In the genomic region with DNA sequence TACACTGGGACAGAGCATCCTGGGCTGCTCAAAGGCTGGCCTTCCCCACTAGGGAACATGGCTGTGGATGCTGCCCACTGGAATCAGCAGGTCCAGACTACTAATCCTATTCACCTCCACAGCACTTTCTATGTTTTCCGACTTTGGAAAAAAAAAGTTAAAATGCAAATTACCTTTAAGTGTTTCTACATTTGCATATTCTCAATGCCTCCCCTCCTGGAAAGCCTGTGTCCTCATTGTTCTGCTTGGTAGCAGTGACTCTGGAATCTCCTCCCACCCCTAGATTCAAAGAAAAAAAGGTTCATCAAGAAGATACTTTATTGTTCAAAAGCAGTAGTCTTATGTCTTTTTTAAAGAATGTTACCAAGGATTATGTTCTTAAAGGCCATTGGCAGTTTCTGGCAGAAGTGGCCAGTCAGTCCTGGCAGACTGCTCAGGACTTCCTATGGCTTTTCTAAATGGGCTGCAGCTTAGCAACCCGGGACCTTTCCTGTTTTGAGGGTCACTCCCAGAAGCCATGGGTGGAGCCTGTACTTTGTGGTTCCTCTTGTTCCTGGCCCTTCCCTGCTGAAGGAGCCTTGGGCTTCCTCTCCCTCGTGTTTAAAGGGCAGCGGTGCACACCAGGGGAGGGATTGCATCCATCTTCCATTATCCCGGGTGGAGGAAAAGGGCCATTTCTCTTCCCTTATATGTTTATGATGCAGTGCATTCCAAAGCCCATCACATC, we compare ENCODE assay signal across 9 mouse cellular contexts. TPM values are rescaled to one million over a fixed set of nuclear protein-coding genes. Genes with fewer than 3 reads are reported as not detected.
DNase-seq lines count a peak whose midpoint lies in the region; ATAC-seq and TF ChIP-seq lines count a peak whose summit lies in the region.
"Had no signal": no experiment of that assay in that cellular context is flagged by ENCODE, and none has a peak within 500 bp of the region (broad histone marks: within the 10 kb centered on the region; RNA-seq: fewer than 3 reads in every experiment).

No protein-coding gene starts in this region.

- H3K27ac ChIP-seq in left cerebral cortex, adult 2 months = peak overlapping the region; percentile 24; the same call in 1 of the 2 replicates
- H3K27ac ChIP-seq in forebrain, postnatal 0 days (ENCODE audit: low read depth, low read length) = no peak overlapping the region
- no peak overlapping the region for H3K27ac ChIP-seq in neural tube, embryonic 14.5 days (ENCODE audit: low read depth, low read length)

- peaks cover 9% of the 10 kb centered on the region; the same call in 1 of the 2 replicates for H3K4me1 ChIP-seq in forebrain, postnatal 0 days (ENCODE audit: insufficient read depth)
- H3K4me1 ChIP-seq in neural tube, embryonic 14.5 days (ENCODE audit: control insufficient read depth, insufficient read depth, low read length) = peaks cover 17% of the 10 kb centered on the region; the same call in 1 of the 2 replicates

- H3K4me3 ChIP-seq in left cerebral cortex, adult 2 months = no peak overlapping the region
- H3K4me3 ChIP-seq in forebrain, postnatal 0 days (ENCODE audit: low read depth, low read length) = no peak overlapping the region
- no peak overlapping the region for H3K4me3 ChIP-seq in neural tube, embryonic 14.5 days (ENCODE audit: low read depth, low read length)

- DNase-seq in left cerebral cortex, adult 2 months (ENCODE audit: extremely low spot score in 1 of 2, low spot score in 2 of 2) = no peak
- no peak for DNase-seq in left cerebral cortex, adult 18-20 months (ENCODE audit: low spot score in 2 of 2)
- no peak for DNase-seq in forebrain, postnatal 0 days
- peak; percentile 66 for DNase-seq in kidney, postnatal 10 days
- DNase-seq in MN1 (ENCODE audit: low spot score) = no peak
- DNase-seq in left cerebral cortex, postnatal 25 days (ENCODE audit: low spot score in 2 of 2) = no peak

- H3K36me3 ChIP-seq in forebrain, postnatal 0 days (ENCODE audit: insufficient read depth) = 0 out of 2 replicates have a peak, but pooled peaks cover 4% of the 10 kb centered on the region
- H3K36me3 ChIP-seq in neural tube, embryonic 14.5 days (ENCODE audit: control insufficient read depth, insufficient read depth, low read length) = no peaks in the 10 kb centered on the region

- no peak for TF ChIP-seq CTCF in left cerebral cortex, adult 2 months (IDR thresholded peaks at IDR 0.05)
- no peak for TF ChIP-seq CTCF in forebrain, postnatal 0 days (IDR thresholded peaks at IDR 0.05; ENCODE audit: low read depth)

- H3K9ac ChIP-seq in forebrain, postnatal 0 days = no peak overlapping the region
- no peak overlapping the region for H3K9ac ChIP-seq in neural tube, embryonic 14.5 days (replicated peaks; ENCODE audit: low read depth, low read length)

- 10% methylated on average over 5 of the region's 5 CpGs for WGBS in forebrain, postnatal 0 days
- WGBS in neural tube, embryonic 14.5 days = 2% methylated on average over 5 of the region's 5 CpGs

- ATAC-seq in forebrain, postnatal 0 days = peak; percentile 59; the same call in 1 of the 2 replicates
- peak; percentile 71 for ATAC-seq in neural tube, embryonic 14.5 days (ENCODE audit: low read depth)
- no peak for ATAC-seq in megakaryocyte-erythroid progenitor cell, adult 5-6 weeks (replicated peaks; ENCODE audit: low FRiP score, low TSS enrichment, poor library complexity, severe bottlenecking)

- no peaks in the 10 kb centered on the region for H3K27me3 ChIP-seq in forebrain, postnatal 0 days (ENCODE audit: insufficient read depth, low read length)
- H3K27me3 ChIP-seq in neural tube, embryonic 14.5 days (ENCODE audit: control insufficient read depth, insufficient read depth, low read length) = no peaks in the 10 kb centered on the region

- H3K4me2 ChIP-seq in forebrain, postnatal 0 days (ENCODE audit: low read depth) = no peak overlapping the region
- H3K4me2 ChIP-seq in neural tube, embryonic 14.5 days (ENCODE audit: low read depth, low read length) = no peak overlapping the region

- intact Hi-C loops in left cerebral cortex, adult 2 months (cut with DNase I) = no loop called here
- intact Hi-C loops in left cerebral cortex, postnatal 25 days (cut with DNase I) = no loop called here

- H3K9me3 ChIP-seq in forebrain, postnatal 0 days (ENCODE audit: low read length) = no peaks in the 10 kb centered on the region
- H3K9me3 ChIP-seq in neural tube, embryonic 14.5 days (ENCODE audit: control insufficient read depth, low read length) = no peaks in the 10 kb centered on the region

RNA-seq across cellular contexts. Expression of a gene that starts 54.5 kb away (rescaled TPM):
- total RNA-seq in left cerebral cortex, adult 2 months (2021) = under 1 TPM; 0.25 to 0.56 TPM
- under 1 TPM; 0.21 to 0.89 TPM for total RNA-seq in left cerebral cortex, adult 18-20 months (2021)
- 9.2 and 14.4 TPM in 2 replicates for total RNA-seq in forebrain, postnatal 0 days (2014; rRNA removed)
- polyA plus RNA-seq in forebrain, postnatal 0 days (2015; fragmentation: Nextera tagmentation; extraction: Ambion mirVana) = 9.1 and 21.2 TPM in 2 replicates
- polyA plus RNA-seq in neural tube, embryonic 14.5 days (2014; fragmentation: Nextera tagmentation; extraction: Ambion mirVana) = 25.4 and 30.9 TPM in 2 replicates
- total RNA-seq in left cerebral cortex, postnatal 25 days (2021) = under 1 TPM in 1 of 2 experiments, not detected in 1; 0.44 TPM
- total RNA-seq in megakaryocyte-erythroid progenitor cell, adult 5-6 weeks (2014; fragmentation: Nextera tagmentation) = not detected in 2 replicates
- 1.6 and 4.5 TPM in 2 replicates for total RNA-seq in megakaryocyte-erythroid progenitor cell, adult 5-6 weeks (2017)
- total RNA-seq: neutrophil, adult 5-6 weeks had no signal
